Mouse (Mus musculus) lung, embryonic 15.5 days (tissue): ENCODE measurements around the gene Pde4dip. TPM values are rescaled to one million over a fixed set of nuclear protein-coding genes. Genes with fewer than 3 reads are reported as not detected.

ENCODE experiments used
- ATAC-seq: fragments of 200-750 bp; cut with Nextera tagmentation; 2 replicates; pipeline ENCODE4 v1.8.0; 2017; ENCODE audit warnings: moderate number of reproducible peaks, borderline replicate concordance; ENCODE audit not compliant: low FRiP score, low TSS enrichment; ENCODE audit errors: extremely low read depth
- H3K27ac ChIP-seq: fragments of 300-500 bp; sonication (generic); 2 replicates; pipeline ENCODE4 v1.5.1; 2015; ENCODE audit warnings: moderate library complexity, mild to moderate bottlenecking, inconsistent platforms
- H3K27me3 ChIP-seq: fragments of 300-500 bp; sonication (generic); 2 replicates; pipeline ENCODE4 v1.6.1; 2015; ENCODE audit warnings: inconsistent platforms
- H3K36me3 ChIP-seq: fragments of 300-500 bp; sonication (generic); 2 replicates; pipeline ENCODE4 v1.6.1; 2015; ENCODE audit warnings: inconsistent platforms
- H3K4me1 ChIP-seq: fragments of 300-500 bp; sonication (generic); 2 replicates; pipeline ENCODE4 v1.6.1; 2015; ENCODE audit warnings: inconsistent platforms
- H3K4me2 ChIP-seq: fragments of 300-500 bp; sonication (generic); 2 replicates; pipeline ENCODE4 v1.6.1; 2015; ENCODE audit warnings: inconsistent platforms, mild to moderate bottlenecking, moderate library complexity
- H3K4me3 ChIP-seq: fragments of 300-500 bp; sonication (generic); 2 replicates; pipeline ENCODE4 v1.5.1; 2015; ENCODE audit warnings: mild to moderate bottlenecking, inconsistent platforms
- H3K9ac ChIP-seq: fragments of 300-500 bp; sonication (generic); 2 replicates; pipeline ENCODE4 v1.6.1; 2015; ENCODE audit warnings: inconsistent platforms
- H3K9me3 ChIP-seq: fragments of 300-500 bp; sonication (generic); 2 replicates; pipeline ENCODE4 v1.6.1; 2016; ENCODE audit warnings: inconsistent platforms
- WGBS: fragments of 180-500 bp; shearing (Covaris S2); methylation state at CpG from one replicate; pipeline ENCODE4 v1.1.7; 2015; 5-methylcytosine and 5-hydroxymethylcytosine counted together
- polyA plus RNA-seq: library from polyadenylated mRNA; unstranded; fragments of >200 nt; fragmentation: Nextera tagmentation; extraction: Ambion mirVana; gene quantifications from 2 replicates; pipeline ENCODE4 v1.2.1, GENCODE M21; 2015

The Pde4dip gene
- polyA plus RNA-seq, 1 experiment from 2014 or later = 18.3 TPM

DNA sequence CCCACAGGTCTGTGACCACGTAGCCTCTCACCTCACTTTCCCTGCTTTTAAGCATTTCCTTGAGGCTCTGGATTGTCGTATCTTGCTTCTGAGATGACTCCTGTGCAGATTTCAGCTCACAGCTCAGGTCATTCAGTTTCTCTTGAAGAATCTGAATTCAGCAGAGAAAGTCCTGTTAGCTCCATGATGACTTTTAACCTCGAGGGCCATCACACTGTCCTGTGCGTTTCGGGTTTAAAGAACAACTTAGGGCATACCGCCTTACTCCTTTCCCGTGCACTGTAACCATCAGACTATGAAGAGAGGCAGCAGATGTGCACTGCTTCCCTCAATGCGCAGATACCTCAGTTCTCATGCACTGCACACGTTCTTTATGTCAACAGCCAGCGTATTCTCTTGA is 131.0 kb downstream of the Pde4dip start:
- H3K9ac ChIP-seq = no peak overlapping the region
- peaks cover 46% of the 10 kb centered on the region for H3K36me3 ChIP-seq
- H3K4me3 ChIP-seq = no peak overlapping the region
- no peak for ATAC-seq
- H3K27me3 ChIP-seq = no peaks in the 10 kb centered on the region
- H3K4me1 ChIP-seq = no peaks in the 10 kb centered on the region
- H3K4me2 ChIP-seq = no peak overlapping the region
- H3K27ac ChIP-seq = no peak overlapping the region
- 89% methylated on average over 10 of the region's 10 CpGs for WGBS
- H3K9me3 ChIP-seq = no peaks in the 10 kb centered on the region

- Histone ChIP-seq H3K36me3 (peaks cover 56% of the 10 kb centered on the region), H3K4me2 (no peak overlapping the region), H3K9ac (no peak overlapping the region), H3K27ac (no peak overlapping the region), H3K27me3 (no peaks in the 10 kb centered on the region), H3K9me3 (no peaks in the 10 kb centered on the region), H3K4me3 (no peak overlapping the region), H3K4me1 (no peaks in the 10 kb centered on the region)
- ATAC-seq = no peak
- 81% methylated on average over 20 of the region's 20 CpGs for WGBS
Measured at GRCm38 (mm10) chr3:97756283-97757074, 132.0 kb downstream of the Pde4dip start.

- Histone ChIP-seq H3K9ac (no peak overlapping the region), H3K9me3 (no peaks in the 10 kb centered on the region), H3K36me3 (peaks cover 64% of the 10 kb centered on the region), H3K27ac (no peak overlapping the region), H3K4me2 (no peak overlapping the region), H3K4me3 (no peak overlapping the region), H3K4me1 (no peaks in the 10 kb centered on the region), H3K27me3 (no peaks in the 10 kb centered on the region)
- no peak for ATAC-seq
- WGBS = 90% methylated on average over 14 of the region's 14 CpGs
Measured at GRCm38 (mm10) chr3:97755411-97755810, 133.1 kb downstream of the Pde4dip start.

- no peak overlapping the region for H3K27ac ChIP-seq
- H3K9ac ChIP-seq = no peak overlapping the region
- H3K4me1 ChIP-seq = no peaks in the 10 kb centered on the region
- H3K9me3 ChIP-seq = no peaks in the 10 kb centered on the region
- no peak for ATAC-seq
- 83% methylated on average over 3 of the region's 3 CpGs for WGBS
- H3K36me3 ChIP-seq = peaks cover 84% of the 10 kb centered on the region
- no peaks in the 10 kb centered on the region for H3K27me3 ChIP-seq
- no peak overlapping the region for H3K4me3 ChIP-seq
- H3K4me2 ChIP-seq = no peak overlapping the region
Measured at GRCm38 (mm10) chr3:97752901-97753300, 135.6 kb downstream of the Pde4dip start.

DNA sequence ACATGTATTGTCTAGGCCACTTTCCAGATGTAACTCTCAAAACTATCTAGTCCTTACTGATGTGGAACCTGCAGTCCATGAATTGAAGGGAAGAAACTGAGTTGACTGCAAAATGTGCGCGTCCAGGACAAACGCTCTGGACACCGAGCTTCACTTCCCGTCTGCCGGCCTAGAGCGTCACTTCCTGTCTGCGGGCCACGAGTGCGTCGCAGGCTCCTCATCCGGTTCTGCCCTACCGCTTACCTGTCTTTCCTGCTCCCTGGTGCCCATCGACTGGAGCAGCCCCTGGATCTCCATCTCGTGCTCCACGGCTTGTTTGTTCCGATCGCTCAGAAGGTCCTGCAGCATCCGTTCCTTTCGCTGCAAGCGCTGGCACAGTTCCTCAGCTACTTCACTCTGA is 136.9 kb downstream of the Pde4dip start:
- H3K4me2 ChIP-seq = no peak overlapping the region
- no peak overlapping the region for H3K27ac ChIP-seq
- H3K36me3 ChIP-seq = peaks cover 84% of the 10 kb centered on the region
- H3K9ac ChIP-seq = no peak overlapping the region
- no peaks in the 10 kb centered on the region for H3K27me3 ChIP-seq
- WGBS = 88% methylated on average over 21 of the region's 21 CpGs
- no peaks in the 10 kb centered on the region for H3K4me1 ChIP-seq
- H3K4me3 ChIP-seq = no peak overlapping the region
- ATAC-seq = no peak
- no peaks in the 10 kb centered on the region for H3K9me3 ChIP-seq

GRCm38 (mm10) chr3:97748789-97749188 is 139.7 kb downstream of the Pde4dip start:
- H3K4me2 ChIP-seq = no peak overlapping the region
- H3K4me3 ChIP-seq = no peak overlapping the region
- ATAC-seq = no peak

GRCm38 (mm10) chr3:97742841-97743240 is 145.7 kb downstream of the Pde4dip start:
- Histone ChIP-seq H3K27me3 (no peaks in the 10 kb centered on the region), H3K9me3 (no peaks in the 10 kb centered on the region), H3K27ac (no peak overlapping the region), H3K4me2 (no peak overlapping the region), H3K9ac (no peak overlapping the region), H3K4me1 (no peaks in the 10 kb centered on the region), H3K36me3 (peaks cover 68% of the 10 kb centered on the region), H3K4me3 (no peak overlapping the region)
- WGBS = 89% methylated on average over 8 of the region's 8 CpGs
- ATAC-seq = no peak

More at GRCm38 (mm10) chr3:97748789-97749188, 139.7 kb downstream of the Pde4dip start:
- H3K9ac ChIP-seq = no peak overlapping the region
- no peaks in the 10 kb centered on the region for H3K4me1 ChIP-seq
- no peaks in the 10 kb centered on the region for H3K27me3 ChIP-seq
- no peaks in the 10 kb centered on the region for H3K9me3 ChIP-seq
- peaks cover 81% of the 10 kb centered on the region for H3K36me3 ChIP-seq
- whole genome bisulfite sequencing = 67% methylated on average over 10 of the region's 10 CpGs
- H3K27ac ChIP-seq = no peak overlapping the region

- Histone ChIP-seq H3K4me2 (no peak overlapping the region), H3K9me3 (no peaks in the 10 kb centered on the region), H3K27ac (no peak overlapping the region), H3K27me3 (no peaks in the 10 kb centered on the region), H3K4me1 (0 out of 2 replicates have a peak, but pooled peaks cover 7% of the 10 kb centered on the region), H3K36me3 (peaks cover 4% of the 10 kb centered on the region; the same call in 1 of the 2 replicates), H3K9ac (no peak overlapping the region), H3K4me3 (no peak overlapping the region)
- ATAC-seq = no peak
- 66% methylated on average over 5 of the region's 5 CpGs for WGBS
Measured at GRCm38 (mm10) chr3:97735575-97735974, 152.9 kb downstream of the Pde4dip start.

DNA sequence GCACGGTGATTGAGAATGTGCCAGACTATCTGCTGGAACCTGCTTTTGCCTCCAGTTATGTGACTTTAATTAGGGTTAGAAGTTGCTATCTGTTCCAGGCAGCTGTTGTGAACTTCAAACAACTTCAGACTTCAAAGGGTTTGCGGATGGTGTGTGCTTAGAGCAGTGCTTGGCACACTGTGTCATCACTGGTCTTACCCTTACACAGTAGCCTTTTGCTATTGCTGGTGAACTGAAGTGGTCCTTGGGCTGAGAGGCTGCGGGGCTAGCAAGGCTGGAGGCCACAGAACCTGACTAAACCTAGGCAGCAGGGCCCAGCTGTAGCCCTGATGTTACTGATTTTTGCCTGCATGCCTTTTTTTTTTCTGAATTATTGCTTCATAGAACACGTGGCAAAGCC is 154.2 kb downstream of the Pde4dip start:
- H3K9ac ChIP-seq = no peak overlapping the region
- H3K36me3 ChIP-seq = peaks cover 1% of the 10 kb centered on the region; the same call in 1 of the 2 replicates
- H3K27ac ChIP-seq = no peak overlapping the region
- no peak for ATAC-seq
- WGBS = 37% methylated on average over 4 of the region's 4 CpGs
- 0 out of 2 replicates have a peak, but pooled peaks cover 7% of the 10 kb centered on the region for H3K4me1 ChIP-seq
- no peak overlapping the region for H3K4me2 ChIP-seq
- no peak overlapping the region for H3K4me3 ChIP-seq
- no peaks in the 10 kb centered on the region for H3K9me3 ChIP-seq
- no peaks in the 10 kb centered on the region for H3K27me3 ChIP-seq

DNA sequence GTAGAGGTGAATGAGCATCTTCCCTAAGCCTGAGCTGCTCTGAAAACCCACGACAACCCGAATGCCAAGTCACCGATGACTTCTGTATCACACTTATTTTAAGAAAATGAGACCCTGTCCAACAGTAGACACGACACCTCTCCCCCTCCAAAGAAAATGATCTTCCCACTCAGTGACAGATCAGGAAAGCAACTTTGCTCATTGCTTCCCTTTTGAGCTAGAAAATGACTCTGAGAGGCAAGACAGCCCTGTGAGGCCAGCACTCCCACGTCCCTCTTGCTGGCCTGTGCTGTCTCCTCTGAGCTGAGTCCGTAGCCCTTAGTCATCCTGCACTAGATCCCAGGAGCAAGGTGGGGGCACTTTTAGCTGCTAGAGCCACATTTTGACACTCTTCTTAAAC is 155.9 kb downstream of the Pde4dip start:
- Histone ChIP-seq H3K36me3 (no peaks in the 10 kb centered on the region), H3K27me3 (no peaks in the 10 kb centered on the region)
- no peak for ATAC-seq

GRCm38 (mm10) chr3:97730624-97731023 is 157.9 kb downstream of the Pde4dip start:
- no peak for ATAC-seq
- Histone ChIP-seq H3K9me3 (no peaks in the 10 kb centered on the region), H3K27me3 (no peaks in the 10 kb centered on the region), H3K4me1 (0 out of 2 replicates have a peak, but pooled peaks cover 5% of the 10 kb centered on the region), H3K4me3 (no peak overlapping the region), H3K4me2 (no peak overlapping the region), H3K36me3 (no peaks in the 10 kb centered on the region), H3K9ac (no peak overlapping the region), H3K27ac (no peak overlapping the region)
- 90% methylated on average over 7 of the region's 7 CpGs for WGBS

More for the DNA sequence above, 155.9 kb downstream of the Pde4dip start:
- Histone ChIP-seq H3K4me2 (no peak overlapping the region), H3K27ac (no peak overlapping the region), H3K9me3 (no peaks in the 10 kb centered on the region), H3K4me3 (no peak overlapping the region), H3K9ac (no peak overlapping the region), H3K4me1 (0 out of 2 replicates have a peak, but pooled peaks cover 7% of the 10 kb centered on the region)
- 81% methylated on average over 6 of the region's 6 CpGs for WGBS

- WGBS = 63% methylated on average over 3 of the region's 3 CpGs
Measured at GRCm38 (mm10) chr3:97730131-97730530, 158.4 kb downstream of the Pde4dip start.

More at GRCm38 (mm10) chr3:97730131-97730530, 158.4 kb downstream of the Pde4dip start:
- Histone ChIP-seq H3K4me1 (0 out of 2 replicates have a peak, but pooled peaks cover 4% of the 10 kb centered on the region), H3K9me3 (no peaks in the 10 kb centered on the region), H3K4me2 (no peak overlapping the region), H3K27ac (no peak overlapping the region), H3K9ac (no peak overlapping the region), H3K27me3 (no peaks in the 10 kb centered on the region), H3K36me3 (no peaks in the 10 kb centered on the region), H3K4me3 (no peak overlapping the region)
- ATAC-seq = no peak
